Mouse (Mus musculus) erythroid progenitor cell, adult 5-6 weeks (primary cell): Measurements from ENCODE around the gene Bbip1. TPM values are rescaled to one million over a fixed set of nuclear protein-coding genes. Genes with fewer than 3 reads are reported as not detected.
"Not testable (repeated sequence)": the region's sequence is repeated elsewhere in the genome, so short reads cannot be mapped to it uniquely, and the experiment has no call there.

Experiments used
- ATAC-seq: replicated peaks from 2 replicates; pipeline ENCODE4 v1.8.0; 2016; ENCODE audit warnings: moderate number of reproducible peaks, mild to moderate bottlenecking, moderate TSS enrichment, inconsistent platforms; ENCODE audit not compliant: poor library complexity, low FRiP score, severe bottlenecking
- total RNA-seq, 2 experiments: library from RNA; stranded (forward) in 1 of 2; stranded (reverse) in 1 of 2; fragments of 150-400 nt in 1 of 2; fragments of 186-747, 209-891 nt in 1 of 2; gene quantifications; 2 replicates each; pipeline versions ENCODE4 v1.2.3 to v1.2.4; 2015 to 2017; ENCODE audit warnings: low replicate concordance in 2 of 2

Bbip1 gene
- total RNA-seq, 2 experiments from 2014 or later = 41.2 to 85.1 TPM

DNA sequence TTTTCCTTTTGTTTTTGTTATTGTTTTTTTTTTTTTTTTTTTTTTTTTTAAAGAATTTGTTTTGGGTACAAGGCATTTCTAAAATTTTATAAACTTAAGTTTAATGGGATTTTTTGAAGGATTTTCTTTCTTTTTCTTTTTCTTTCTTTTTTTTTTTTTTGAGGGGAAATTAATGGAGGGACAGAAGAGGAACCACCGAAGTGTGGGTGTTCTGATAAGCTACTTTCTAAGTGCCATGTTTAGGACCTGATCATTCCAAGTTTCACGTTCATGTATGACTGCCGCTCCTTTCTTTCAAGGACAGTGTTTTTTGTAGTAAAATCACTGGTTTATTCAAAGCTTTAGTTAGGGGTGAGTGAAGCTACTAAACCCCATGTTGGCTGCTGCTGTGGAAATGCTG lies 15.2 kb downstream of the Bbip1 start:
- ATAC-seq = no peak

GRCm38 (mm10) chr19:53926705-53927104 lies 17.7 kb downstream of the Bbip1 start:
- no peak for ATAC-seq

- peak; percentile 72 for ATAC-seq
Observed at GRCm38 (mm10) chr19:53925338-53925751, 19.1 kb downstream of the Bbip1 start.

DNA sequence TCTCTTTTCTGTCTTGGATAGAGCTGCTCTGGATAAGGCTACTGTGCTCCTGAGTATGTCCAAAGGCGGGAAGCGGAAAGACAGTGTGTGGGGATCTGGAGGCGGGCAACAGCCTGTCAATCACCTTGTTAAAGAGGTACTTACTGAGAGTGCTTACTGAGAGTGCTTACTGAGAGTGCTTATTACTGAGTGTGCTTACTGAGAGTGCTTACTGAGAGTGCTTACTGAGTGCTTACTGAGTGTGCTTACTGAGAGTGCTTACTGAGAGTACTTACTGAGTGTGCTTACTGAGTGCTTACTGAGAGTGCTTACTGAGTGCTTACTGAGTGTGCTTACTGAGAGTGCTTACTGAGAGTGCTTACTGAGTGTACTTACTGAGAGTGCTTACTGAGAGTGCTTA lies 22.4 kb downstream of the Bbip1 start:
- not testable (repeated sequence) for ATAC-seq

DNA sequence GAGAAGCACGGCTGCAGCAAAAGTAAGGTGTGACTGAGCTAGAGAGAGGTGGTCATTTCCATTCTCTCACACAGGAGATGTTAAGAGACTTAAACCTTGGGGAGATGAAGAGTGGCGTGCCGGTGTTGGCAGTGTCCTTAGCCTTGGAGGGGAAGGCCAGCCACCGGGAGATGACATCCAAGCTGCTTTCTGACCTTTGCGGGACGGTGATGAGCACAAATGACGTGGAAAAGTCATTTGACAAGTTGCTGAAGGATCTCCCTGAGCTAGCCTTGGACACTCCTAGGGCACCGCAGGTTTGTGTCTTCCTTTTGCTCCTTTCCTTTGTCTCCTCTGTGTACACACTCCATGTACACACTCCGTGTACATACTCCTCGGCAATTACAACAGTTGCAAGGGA lies 24.9 kb downstream of the Bbip1 start:
- ATAC-seq = no peak

GRCm38 (mm10) chr19:53914950-53915349 lies 29.5 kb downstream of the Bbip1 start:
- ATAC-seq = no peak

DNA sequence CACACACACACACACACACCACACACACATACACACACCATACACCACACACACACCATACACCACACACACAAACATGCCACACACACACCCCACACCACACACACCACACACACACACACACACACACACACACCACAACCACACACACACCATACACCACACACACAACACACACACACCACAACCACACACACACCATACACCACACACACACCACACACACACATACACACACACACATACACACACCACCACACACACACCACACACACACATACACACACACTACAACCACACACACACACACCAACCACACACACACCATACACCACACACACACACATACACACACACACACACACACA lies 37.7 kb downstream of the Bbip1 start:
- not testable (repeated sequence) for ATAC-seq

- ATAC-seq = no peak
Observed at GRCm38 (mm10) chr19:53906033-53906702, 38.3 kb downstream of the Bbip1 start.

DNA sequence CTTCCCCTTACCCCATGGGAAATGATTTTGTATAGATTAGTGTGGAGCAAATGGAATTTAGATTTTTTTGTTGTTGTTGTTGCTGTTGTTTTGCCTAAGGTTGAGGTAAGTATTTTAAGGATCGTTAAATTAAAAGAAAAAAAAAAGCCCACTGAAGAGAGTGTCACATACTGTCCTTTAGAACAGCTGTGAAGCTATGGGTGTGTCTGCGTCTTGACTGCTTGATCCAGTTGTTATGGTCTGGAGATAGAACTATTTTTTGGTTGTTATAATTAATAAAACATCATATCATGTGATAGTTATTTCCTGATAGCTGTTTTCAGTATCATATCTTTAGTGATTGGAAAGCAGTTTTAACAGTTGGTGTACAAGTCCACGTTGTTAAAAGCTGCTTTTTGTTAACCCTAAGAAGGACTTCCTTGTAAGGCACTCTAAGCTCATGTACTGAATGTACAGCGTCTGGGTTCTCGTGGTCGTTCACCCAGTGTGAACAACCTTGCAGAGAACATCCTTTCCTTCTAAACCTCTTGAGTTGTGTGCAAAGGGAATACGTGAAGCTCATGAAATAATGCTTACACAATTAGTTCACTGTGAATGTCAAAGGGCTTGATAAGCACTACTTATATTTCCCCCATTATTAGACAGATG lies 39.5 kb downstream of the Bbip1 start:
- no peak for ATAC-seq

GRCm38 (mm10) chr19:53903507-53904321 lies 40.7 kb downstream of the Bbip1 start:
- ATAC-seq = no peak

GRCm38 (mm10) chr19:53902739-53903487 lies 41.5 kb downstream of the Bbip1 start:
- peak; percentile 93 for ATAC-seq

GRCm38 (mm10) chr19:53901931-53902738 lies 42.3 kb downstream of the Bbip1 start:
- ATAC-seq = peak; percentile 11

- ATAC-seq = no peak
Observed at GRCm38 (mm10) chr19:53899941-53900610, 44.4 kb downstream of the Bbip1 start.

DNA sequence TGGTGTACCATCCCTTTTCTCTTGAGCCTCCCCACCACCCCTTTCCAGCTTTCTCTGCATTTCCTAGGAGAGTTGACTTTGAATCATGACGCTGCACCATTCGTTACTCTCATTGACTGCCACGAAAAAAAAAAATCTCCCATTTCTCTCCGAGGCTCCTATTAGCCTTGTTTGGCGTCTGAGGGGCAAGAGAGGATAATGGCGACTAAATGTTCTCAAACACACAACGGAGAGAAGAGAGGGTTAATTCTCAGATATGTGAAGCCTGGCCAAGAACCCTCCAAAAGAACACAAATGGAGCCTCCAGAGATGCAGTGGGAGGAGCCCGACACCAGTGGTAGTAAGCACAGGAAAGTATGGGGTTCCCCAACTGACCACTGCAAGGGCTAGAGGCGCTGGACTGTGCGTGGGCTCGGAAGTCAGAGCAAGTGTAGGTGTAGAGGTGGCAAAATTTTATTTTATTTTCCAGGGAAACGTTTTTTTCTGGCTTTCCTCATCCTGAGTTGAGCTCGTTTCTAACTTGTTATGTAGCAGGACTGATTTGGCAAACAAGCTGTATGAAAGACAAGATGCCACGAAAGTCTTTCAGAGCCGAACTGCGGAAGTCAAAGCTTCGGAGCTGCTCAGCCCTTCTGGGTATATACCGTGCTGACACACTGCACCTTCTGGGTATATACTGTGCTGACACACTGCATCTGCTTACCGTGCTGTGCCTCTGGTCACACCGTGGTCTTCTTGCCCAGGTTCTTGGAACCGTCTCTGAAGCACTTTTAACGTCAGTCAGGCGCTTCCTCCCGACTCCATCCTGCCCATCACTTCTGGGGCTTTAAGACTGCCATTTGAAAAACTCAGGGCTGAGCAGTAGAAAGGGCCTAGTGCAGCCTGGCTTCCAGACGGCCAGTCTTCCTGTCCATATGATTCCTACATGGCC lies 45.2 kb downstream of the Bbip1 start:
- no peak for ATAC-seq

- no peak for ATAC-seq
Observed at GRCm38 (mm10) chr19:53898498-53898897, 45.9 kb downstream of the Bbip1 start.

DNA sequence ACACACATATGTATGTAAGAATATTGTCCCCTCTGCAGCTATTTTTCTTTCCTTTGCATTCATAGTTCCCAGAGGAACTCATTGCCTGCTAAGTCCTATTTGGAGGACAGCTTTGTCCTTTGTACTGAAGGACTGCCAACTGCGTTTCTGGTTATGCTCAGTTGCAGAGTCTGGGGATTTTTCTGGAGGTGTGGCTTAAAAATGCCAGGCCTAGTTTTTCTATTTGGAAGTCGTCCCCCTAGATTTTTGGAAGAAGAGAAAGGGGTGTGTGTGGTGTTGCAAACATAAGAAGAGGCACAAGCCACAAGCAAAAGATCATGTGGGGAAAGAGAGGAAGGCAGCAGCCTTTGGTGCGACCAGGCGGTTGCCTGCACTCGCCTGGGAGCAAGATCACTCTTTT lies 46.4 kb downstream of the Bbip1 start:
- no peak for ATAC-seq

- ATAC-seq = peak; percentile 31
Observed at GRCm38 (mm10) chr19:53894538-53895121, 49.8 kb downstream of the Bbip1 start.
